Mouse (Mus musculus): ENCODE results near the gene 1700013G24Rik. TPM values are rescaled to one million over a fixed set of nuclear protein-coding genes. Genes with fewer than 3 reads are reported as not detected.

The 1700013G24Rik gene
- polyA plus RNA-seq, 2 experiments, result not detected

GRCm38 (mm10) chr4:137438842-137439241, 14.2 kb upstream of the 1700013G24Rik start:
- no peaks in the 10 kb centered on the region for H3K9me3 ChIP-seq (ENCODE audit: control insufficient read depth, low read length)
- peak overlapping the region; percentile 48 for H3K4me2 ChIP-seq (ENCODE audit: low read depth)
- H3K27me3 ChIP-seq (ENCODE audit: control insufficient read depth, insufficient read depth, low read length), result no peaks in the 10 kb centered on the region
- ATAC-seq (ENCODE audit: insufficient read depth), result peak; percentile 98
- H3K36me3 ChIP-seq (replicated peaks; ENCODE audit: control insufficient read depth, insufficient read depth, low read depth), result no peaks in the 10 kb centered on the region
- 38% methylated on average over 8 of the region's 8 CpGs for WGBS (ENCODE audit: insufficient replicate concordance)
- TF ChIP-seq CTCF (IDR thresholded peaks at IDR 0.05; ENCODE audit: low read depth), result no peak
- peak; percentile 74 for TF ChIP-seq EP300 (IDR thresholded peaks at IDR 0.05; ENCODE audit: low read depth)
- peak; percentile 74 to 79 (median 78) for DNase-seq (ENCODE audit: low read depth in 3 of 3, low spot score in 3 of 3)
- no peak overlapping the region; a peak in 1 of 4 replicates for H3K4me3 ChIP-seq (ENCODE audit: insufficient read depth in 1 of 2, low read depth in 2 of 2, low read length in 2 of 2)
- H3K9ac ChIP-seq (replicated peaks), result peak overlapping the region; percentile 33
- H3K4me1 ChIP-seq (replicated peaks; ENCODE audit: control insufficient read depth in 2 of 2, insufficient read depth in 2 of 2, low read length in 1 of 2), result peaks cover 18 to 19% of the 10 kb centered on the region in 2 experiments
- peak overlapping the region; percentile 69 for H3K27ac ChIP-seq

GRCm38 (mm10) chr4:137441332-137441731, 11.8 kb upstream of the 1700013G24Rik start:
- Histone ChIP-seq H3K36me3 (replicated peaks; ENCODE audit: control insufficient read depth, insufficient read depth, low read depth) (no peaks in the 10 kb centered on the region), H3K4me1 (replicated peaks; ENCODE audit: control insufficient read depth in 2 of 2, insufficient read depth in 2 of 2, low read length in 1 of 2) (peaks cover 20 to 24% of the 10 kb centered on the region in 2 experiments), H3K27ac (no peak overlapping the region), H3K4me3 (ENCODE audit: insufficient read depth in 1 of 2, low read depth in 2 of 2, low read length in 2 of 2) (no peak overlapping the region), H3K9ac (replicated peaks) (no peak overlapping the region), H3K4me2 (ENCODE audit: low read depth) (no peak overlapping the region), H3K27me3 (ENCODE audit: control insufficient read depth, insufficient read depth, low read length) (no peaks in the 10 kb centered on the region), H3K9me3 (ENCODE audit: control insufficient read depth, low read length) (no peaks in the 10 kb centered on the region)
- no peak for ATAC-seq (ENCODE audit: insufficient read depth)
- DNase-seq (ENCODE audit: low read depth in 3 of 3, low spot score in 3 of 3), result no peak
- no peak for TF ChIP-seq EP300 (IDR thresholded peaks at IDR 0.05; ENCODE audit: low read depth)
- TF ChIP-seq CTCF (IDR thresholded peaks at IDR 0.05; ENCODE audit: low read depth), result peak; percentile 41
- WGBS (ENCODE audit: insufficient replicate concordance), result 76% methylated on average over 4 of the region's 4 CpGs

- Histone ChIP-seq H3K9ac (replicated peaks) (no peak overlapping the region), H3K27me3 (ENCODE audit: control insufficient read depth, insufficient read depth, low read length) (no peaks in the 10 kb centered on the region), H3K36me3 (replicated peaks; ENCODE audit: control insufficient read depth, insufficient read depth, low read depth) (no peaks in the 10 kb centered on the region), H3K27ac (no peak overlapping the region), H3K4me3 (ENCODE audit: insufficient read depth in 1 of 2, low read depth in 2 of 2, low read length in 2 of 2) (no peak overlapping the region), H3K4me2 (ENCODE audit: low read depth) (0 out of 2 replicates have a peak overlapping the region, but pooled peaks have one; percentile 8), H3K9me3 (ENCODE audit: control insufficient read depth, low read length) (no peaks in the 10 kb centered on the region), H3K4me1 (replicated peaks; ENCODE audit: control insufficient read depth in 2 of 2, insufficient read depth in 2 of 2, low read length in 1 of 2) (peaks cover 30 to 36% of the 10 kb centered on the region in 2 experiments)
- 34% methylated on average over 5 of the region's 5 CpGs for WGBS (ENCODE audit: insufficient replicate concordance)
- ATAC-seq (ENCODE audit: insufficient read depth) (no peak), DNase-seq (ENCODE audit: low read depth in 3 of 3, low spot score in 3 of 3) (peak; percentile 32 to 56 (median 44))
- TF ChIP-seq EP300 (IDR thresholded peaks at IDR 0.05; ENCODE audit: low read depth), result no peak
- TF ChIP-seq CTCF (IDR thresholded peaks at IDR 0.05; ENCODE audit: low read depth), result peak; percentile 91
Observed at GRCm38 (mm10) chr4:137443625-137444024, 9.5 kb upstream of the 1700013G24Rik start.

GRCm38 (mm10) chr4:137445881-137446280, 7.2 kb upstream of the 1700013G24Rik start:
- no peaks in the 10 kb centered on the region for H3K36me3 ChIP-seq (replicated peaks; ENCODE audit: control insufficient read depth, insufficient read depth, low read depth)
- no peak overlapping the region for H3K27ac ChIP-seq
- no peak overlapping the region for H3K4me3 ChIP-seq (ENCODE audit: insufficient read depth in 1 of 2, low read depth in 2 of 2, low read length in 2 of 2)
- no peak overlapping the region for H3K4me2 ChIP-seq (ENCODE audit: low read depth)
- no peaks in the 10 kb centered on the region for H3K9me3 ChIP-seq (ENCODE audit: control insufficient read depth, low read length)
- no peak overlapping the region for H3K9ac ChIP-seq (replicated peaks)
- DNase-seq (ENCODE audit: low read depth in 3 of 3, low spot score in 3 of 3) (no peak), ATAC-seq (ENCODE audit: insufficient read depth) (no peak)
- 78% methylated on average over 4 of the region's 4 CpGs for WGBS (ENCODE audit: insufficient replicate concordance)
- H3K4me1 ChIP-seq (replicated peaks; ENCODE audit: control insufficient read depth in 2 of 2, insufficient read depth in 2 of 2, low read length in 1 of 2), result peaks cover 31 to 41% of the 10 kb centered on the region in 2 experiments
- TF ChIP-seq CTCF (IDR thresholded peaks at IDR 0.05; ENCODE audit: low read depth) (no peak), EP300 (IDR thresholded peaks at IDR 0.05; ENCODE audit: low read depth) (no peak)
- no peaks in the 10 kb centered on the region for H3K27me3 ChIP-seq (ENCODE audit: control insufficient read depth, insufficient read depth, low read length)

- Histone ChIP-seq H3K27ac (peak overlapping the region; percentile 45), H3K36me3 (replicated peaks; ENCODE audit: control insufficient read depth, insufficient read depth, low read depth) (no peaks in the 10 kb centered on the region), H3K9me3 (ENCODE audit: control insufficient read depth, low read length) (no peaks in the 10 kb centered on the region), H3K4me3 (ENCODE audit: insufficient read depth in 1 of 2, low read depth in 2 of 2, low read length in 2 of 2) (no peak overlapping the region), H3K4me2 (ENCODE audit: low read depth) (peak overlapping the region; percentile 35), H3K9ac (replicated peaks) (no peak overlapping the region), H3K27me3 (ENCODE audit: control insufficient read depth, insufficient read depth, low read length) (no peaks in the 10 kb centered on the region), H3K4me1 (replicated peaks; ENCODE audit: control insufficient read depth in 2 of 2, insufficient read depth in 2 of 2, low read length in 1 of 2) (peaks cover 31 to 41% of the 10 kb centered on the region in 2 experiments)
- 39% methylated on average over 7 of the region's 7 CpGs for WGBS (ENCODE audit: insufficient replicate concordance)
- ATAC-seq (ENCODE audit: insufficient read depth) (peak; percentile 88), DNase-seq (ENCODE audit: low read depth in 3 of 3, low spot score in 3 of 3) (peak; percentile 48 to 55 (median 51))
- TF ChIP-seq CTCF (IDR thresholded peaks at IDR 0.05; ENCODE audit: low read depth) (no peak), EP300 (IDR thresholded peaks at IDR 0.05; ENCODE audit: low read depth) (peak; percentile 60)
Observed at GRCm38 (mm10) chr4:137447363-137448196, 5.5 kb upstream of the 1700013G24Rik start.
